Mouse (Mus musculus): ENCODE data around the gene Rnf126.

The Rnf126 gene

DNA sequence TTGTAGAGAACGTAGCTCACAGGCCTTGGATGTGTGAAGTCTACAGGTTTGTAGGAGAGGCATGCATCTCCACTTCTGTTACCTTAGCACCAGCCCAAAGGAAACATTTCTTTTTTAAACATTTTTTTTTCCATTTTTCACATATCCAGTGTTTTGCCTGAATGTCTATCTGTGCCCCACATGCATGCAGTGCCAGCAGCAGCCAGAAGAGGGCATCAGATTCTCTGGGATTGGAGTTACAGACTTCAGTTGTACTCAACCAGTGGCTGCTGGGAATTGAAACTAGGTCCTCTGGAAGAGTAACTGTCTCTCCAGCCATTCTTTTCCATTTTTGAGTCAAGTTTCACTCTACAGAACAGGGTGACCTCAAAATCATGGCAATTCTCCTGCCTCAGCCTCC, 34.3 kb downstream of the Rnf126 start:
- no peak for DNase-seq (ENCODE audit: extremely low spot score)

DNA sequence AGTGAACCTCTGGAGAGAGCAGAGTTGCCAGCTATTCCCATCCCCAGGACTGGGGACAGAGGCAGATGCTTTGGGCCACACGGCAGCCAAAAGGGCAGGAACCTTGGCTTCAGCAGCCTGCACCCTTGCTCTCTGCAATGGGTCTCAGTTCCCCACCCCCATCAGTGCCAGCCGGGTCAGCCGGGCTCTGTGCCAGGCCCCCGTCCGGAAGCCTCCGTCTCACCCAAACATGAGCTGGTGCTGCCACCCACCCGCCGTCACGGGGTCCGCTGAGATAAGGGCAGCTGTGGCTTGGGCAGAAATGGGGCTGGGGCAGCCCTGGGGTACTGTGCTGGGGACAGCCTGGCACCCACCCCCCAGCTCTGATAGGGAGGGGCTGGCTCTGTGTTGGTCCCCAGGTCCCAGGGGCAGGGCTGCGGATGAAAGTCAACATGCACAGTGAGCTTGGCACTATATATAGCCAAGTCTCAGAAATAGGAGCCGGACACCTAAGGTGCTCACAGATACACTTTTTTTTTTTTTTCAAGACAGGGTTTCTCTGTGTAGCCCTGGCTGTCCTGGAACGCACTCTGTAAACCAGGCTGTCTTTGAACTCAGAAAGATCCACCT, 37.3 kb downstream of the Rnf126 start:
- DNase-seq (ENCODE audit: extremely low spot score): no peak

DNA sequence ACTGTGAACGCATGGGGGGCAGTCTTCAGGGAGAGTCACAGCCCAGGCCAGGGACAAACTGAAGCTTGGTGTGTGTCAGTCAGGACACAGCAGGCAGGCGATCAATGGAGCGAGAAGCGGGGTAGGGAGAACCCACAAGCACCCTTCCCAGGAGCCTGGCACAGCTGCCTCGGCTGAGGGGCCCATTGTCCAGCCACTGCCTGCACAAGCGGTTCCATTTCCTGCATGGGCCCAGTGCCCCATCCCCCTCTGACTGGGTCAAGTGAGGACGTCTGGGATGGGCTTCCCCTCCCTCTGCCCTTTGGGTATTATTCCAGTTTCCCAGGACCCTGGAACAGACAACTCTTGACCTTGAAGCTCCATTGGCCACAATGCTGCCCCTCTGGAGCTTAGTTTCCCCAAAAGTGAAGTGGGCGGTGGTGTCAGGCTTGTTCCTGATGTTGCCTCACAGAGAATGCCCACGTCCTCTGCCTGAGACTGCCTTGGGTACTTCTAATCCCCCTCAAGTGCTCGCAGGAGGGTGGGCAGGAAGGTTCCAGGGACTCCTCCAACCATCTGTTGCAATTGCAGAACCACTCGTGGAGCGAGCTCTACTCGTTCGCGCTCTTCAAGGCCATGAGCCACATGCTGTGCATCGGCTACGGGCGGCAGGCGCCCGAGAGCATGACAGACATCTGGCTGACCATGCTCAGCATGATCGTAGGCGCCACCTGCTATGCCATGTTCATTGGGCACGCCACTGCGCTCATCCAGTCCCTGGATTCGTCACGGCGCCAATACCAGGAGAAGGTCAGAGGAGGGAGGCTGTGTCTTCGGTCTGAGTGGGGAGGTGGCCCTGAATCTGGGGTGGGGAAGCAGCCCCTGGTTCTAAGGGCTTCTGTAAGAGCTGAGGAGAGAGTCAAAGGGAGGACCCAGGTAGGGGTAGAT, 38.2 kb downstream of the Rnf126 start:
- no peak for DNase-seq (ENCODE audit: extremely low spot score)

DNA sequence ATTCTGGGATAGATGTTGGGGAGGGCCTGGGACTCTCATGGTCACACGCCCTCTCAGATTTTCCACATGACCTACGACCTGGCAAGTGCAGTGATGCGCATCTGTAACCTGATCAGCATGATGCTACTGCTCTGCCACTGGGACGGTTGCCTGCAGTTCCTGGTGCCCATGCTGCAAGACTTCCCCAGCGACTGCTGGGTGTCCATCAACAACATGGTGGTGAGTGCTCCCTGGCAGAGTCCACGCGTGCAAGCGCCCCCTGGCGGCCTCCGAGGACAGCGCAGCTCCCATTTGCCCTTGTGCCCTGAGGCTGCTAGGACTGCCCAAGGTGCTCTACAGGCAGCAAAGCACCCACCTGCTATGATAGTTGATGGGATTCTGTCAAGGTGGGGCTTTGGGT, 40.7 kb downstream of the Rnf126 start:
- peak; percentile 41 for DNase-seq (ENCODE audit: extremely low spot score)

DNA sequence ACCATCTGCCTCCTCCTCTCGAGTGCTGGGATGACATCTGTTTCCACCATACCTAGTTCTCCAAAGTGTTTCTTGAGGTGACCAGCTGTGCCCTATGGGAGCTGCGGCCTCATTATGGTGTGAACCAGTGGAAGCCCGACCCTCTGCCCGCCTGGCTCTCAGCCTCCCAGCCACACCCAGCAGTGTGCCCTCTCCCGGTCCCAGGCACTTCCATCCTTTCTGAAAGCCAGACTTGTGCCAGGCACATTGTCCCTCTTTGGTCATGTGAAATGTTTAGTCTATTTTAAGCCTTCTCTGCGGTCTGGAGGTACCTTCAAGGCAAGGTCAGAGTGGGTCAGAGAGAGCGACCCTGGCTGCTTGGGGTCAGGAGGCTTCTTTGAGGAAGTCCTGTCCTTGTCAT, 43.1 kb downstream of the Rnf126 start:
- no peak for DNase-seq (ENCODE audit: extremely low spot score)

DNA sequence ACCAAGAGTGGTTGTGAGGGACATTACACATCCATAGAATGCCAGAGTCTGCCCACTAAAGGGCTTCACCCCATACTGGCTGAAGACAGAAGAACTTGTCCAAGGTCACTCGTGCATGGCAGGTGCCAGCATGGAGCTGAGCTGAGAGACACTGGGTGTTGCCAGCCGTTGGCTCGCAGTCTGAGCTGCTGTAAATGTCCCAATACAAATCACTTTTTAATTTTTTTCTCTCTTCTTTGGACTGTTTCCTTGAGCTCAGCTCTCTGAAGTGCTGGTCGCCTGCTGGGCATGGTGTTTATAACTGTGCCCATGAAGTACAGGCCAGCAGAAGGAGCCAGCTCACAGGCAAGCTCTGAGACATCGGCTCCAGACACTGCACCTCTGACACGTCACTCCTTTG, 43.7 kb downstream of the Rnf126 start:
- DNase-seq (ENCODE audit: extremely low spot score): no peak

DNA sequence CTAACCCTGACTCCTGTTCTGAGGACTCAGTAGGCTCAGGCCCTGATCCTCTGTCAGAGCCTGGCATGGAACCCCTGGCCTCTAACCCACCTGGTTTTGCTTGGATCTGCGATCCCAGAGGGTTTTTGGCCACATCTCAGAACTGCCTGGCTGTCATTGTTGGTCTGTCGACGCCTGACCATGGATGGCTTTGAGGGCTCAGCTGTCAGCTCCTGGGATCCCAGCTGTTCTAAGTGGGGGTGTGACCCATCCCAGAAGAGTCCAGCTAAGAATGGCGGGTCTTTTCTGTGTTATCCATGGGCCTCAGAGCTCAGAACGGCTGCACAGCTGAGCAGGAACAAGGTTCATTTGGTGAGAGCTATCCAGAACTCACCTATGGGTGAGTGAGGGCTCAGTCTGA, 45.7 kb downstream of the Rnf126 start:
- DNase-seq (ENCODE audit: extremely low spot score): no peak

DNA sequence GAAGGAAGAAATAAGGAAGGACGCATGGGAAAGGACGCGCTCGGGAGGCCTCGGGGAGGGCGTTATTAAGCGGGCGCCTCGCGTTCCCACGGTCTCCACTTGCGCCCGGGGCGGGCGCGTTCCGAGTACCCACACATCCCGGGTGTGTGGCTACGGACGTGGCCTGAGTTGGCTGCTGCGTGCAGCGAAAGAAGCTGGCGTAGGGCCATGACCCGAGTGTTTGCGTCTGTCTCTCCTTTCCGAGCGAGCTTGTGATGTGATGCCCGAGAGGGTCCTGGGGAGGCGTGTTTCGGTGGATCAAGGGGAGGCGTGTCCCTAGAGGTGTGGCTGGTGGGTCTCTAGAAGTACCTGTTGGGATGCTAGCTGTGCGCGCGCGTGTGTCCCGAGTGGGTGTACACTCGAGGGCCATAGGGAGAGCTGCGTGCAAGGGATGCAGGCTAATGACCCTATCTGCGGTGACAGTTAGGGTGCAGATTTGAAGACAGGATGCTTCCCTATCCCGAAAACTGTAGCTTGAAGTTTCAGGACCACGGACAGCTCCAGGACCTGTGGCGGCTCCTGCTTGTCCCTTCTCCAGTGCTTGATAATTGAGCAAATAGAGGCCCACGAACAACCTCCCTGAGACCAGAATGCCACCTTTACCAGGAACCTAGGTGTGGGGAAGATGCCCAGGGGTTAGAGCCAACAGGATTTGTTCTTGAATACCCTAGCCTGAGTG, 49.0 kb downstream of the Rnf126 start:
- DNase-seq (ENCODE audit: extremely low spot score): peak; percentile 80

DNA sequence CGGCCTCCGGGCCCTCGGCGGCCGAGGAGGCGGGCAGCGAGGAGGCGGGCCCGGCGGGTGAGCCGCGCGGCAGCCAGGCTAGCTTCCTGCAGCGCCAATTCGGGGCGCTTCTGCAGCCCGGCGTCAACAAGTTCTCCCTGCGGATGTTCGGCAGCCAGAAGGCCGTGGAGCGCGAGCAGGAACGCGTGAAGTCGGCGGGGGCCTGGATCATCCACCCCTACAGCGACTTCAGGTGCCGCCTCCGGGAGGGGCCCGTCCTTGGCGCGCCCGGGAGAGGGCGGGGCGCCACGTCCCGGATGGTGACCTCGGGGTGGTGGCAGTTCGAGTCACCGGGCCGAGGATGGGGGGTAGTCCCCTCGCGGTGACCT, 49.8 kb downstream of the Rnf126 start:
- no peak for DNase-seq (ENCODE audit: extremely low spot score)

DNA sequence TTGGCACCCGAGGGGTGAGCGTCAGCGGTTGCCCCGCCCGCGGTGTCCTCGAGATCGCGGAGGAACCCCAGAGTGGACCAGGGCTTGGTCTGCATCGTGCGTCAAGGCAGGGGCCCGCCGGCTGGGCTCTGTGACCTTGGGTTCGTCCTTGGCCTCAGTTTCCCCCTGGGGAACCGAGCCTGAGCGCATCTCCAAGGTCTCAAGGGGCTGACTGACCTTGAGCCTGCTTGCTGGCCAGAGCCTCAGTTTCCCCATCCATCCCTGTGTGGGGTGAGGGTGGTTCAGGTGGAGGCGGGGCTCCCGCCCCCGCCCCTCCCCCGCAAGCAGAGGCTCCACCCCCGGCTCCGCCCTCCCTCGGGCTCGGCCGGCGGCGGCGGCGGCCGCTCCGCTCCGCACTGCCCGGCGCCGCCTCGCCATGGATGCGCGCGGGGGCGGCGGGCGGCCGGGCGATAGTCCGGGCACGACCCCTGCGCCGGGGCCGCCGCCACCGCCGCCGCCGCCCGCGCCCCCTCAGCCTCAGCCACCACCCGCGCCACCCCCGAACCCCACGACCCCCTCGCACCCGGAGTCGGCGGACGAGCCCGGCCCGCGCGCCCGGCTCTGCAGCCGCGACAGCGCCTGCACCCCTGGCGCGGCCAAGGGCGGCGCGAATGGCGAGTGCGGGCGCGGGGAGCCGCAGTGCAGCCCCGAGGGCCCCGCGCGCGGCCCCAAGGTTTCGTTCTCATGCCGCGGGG, 50.3 kb downstream of the Rnf126 start, which contains the start of gene Hcn2:
Gene Hcn2, plus strand, starts transcription at position 381 of the 734 bp plus-strand sequence.
- DNase-seq (ENCODE audit: extremely low spot score): no peak

DNA sequence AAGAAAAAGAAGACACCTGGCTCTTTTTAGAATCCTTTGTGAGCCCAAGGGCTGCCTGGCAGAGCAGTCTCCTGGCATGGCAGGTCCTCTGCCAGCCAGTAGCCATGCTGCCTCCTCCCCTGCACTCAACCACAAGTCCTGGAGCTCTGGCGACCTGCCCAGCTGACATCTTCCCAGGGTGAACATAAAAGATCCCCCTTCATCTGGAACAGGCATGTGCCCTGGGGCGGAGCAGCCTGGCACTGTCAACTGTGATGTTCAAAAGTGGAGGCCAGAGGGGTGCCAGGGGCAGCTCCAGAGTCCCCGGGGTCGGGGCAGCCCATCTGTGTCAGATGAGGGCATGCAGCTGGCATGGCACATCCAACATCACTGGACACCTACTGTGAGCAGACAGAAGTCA, 51.8 kb downstream of the Rnf126 start:
- no peak for DNase-seq (ENCODE audit: extremely low spot score)

DNA sequence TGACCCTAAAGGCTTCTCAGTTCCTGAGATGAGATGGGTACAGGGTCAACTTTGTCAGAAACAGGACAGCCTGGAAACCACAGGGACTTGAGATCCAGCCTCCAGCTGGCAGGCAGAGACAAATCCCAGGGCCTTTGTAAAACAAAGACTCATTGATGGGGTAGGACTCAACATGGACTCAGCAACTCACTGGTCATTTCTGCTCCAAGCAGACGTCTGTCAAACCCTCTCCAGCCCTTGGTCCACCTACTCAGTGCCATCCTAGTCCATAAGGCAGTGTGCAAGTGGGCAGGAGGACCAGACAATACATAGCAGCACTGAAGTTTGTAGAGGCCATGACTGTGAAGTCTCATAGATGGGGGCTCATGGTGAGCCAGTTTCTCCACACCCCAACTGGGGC, 53.6 kb downstream of the Rnf126 start:
- DNase-seq (ENCODE audit: extremely low spot score): no peak

DNA sequence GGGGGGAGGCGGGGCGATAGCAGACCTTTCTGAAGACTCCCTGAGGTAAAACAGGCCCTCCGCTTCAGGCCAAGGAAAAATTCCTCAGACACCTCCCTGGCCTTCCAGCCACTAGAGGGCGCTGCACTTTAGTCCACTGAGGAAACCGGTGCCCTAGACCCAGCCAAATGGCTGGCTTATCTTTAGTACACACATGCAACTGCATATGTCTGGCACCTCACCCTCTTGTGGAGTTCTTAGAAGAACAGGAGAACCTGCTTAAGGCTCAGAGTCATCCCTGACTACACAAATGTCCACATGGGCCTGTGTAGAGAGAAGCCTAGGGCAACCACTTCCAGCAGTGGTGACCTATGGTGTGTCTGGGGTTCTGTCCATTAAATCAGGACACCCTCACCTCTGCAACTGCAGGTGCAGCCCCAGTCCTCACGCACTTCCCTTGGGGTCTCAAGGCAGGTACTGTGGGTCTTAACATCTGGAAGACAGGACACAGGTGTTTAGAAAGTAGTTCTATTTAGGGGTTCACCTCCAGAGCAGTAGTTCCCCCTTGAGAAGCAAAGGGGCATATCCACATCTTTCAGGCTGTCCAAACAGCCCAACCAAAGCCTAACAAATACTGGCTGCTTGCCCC, 54.1 kb downstream of the Rnf126 start:
- peak; percentile 80 for DNase-seq (ENCODE audit: extremely low spot score)

DNA sequence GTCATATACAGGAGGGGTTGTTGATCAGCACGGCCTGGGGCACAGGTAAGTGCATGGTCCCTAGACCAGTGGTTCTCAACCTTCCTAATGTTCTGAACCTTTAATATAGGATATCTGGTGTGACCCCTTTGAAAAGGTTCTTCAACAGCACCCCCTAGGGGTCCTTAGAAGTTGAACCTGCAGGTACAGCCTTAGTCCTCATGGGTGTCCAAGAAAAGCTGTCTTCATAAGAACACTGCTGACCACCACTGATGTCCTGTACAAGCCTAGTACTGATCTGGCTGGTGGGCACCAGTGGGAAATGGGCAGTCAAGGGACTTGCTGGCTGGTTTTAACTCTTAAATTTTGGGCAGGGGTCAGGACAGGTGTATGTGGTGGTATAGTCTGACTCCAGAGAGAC, 54.7 kb downstream of the Rnf126 start:
- no peak for DNase-seq (ENCODE audit: extremely low spot score)

DNA sequence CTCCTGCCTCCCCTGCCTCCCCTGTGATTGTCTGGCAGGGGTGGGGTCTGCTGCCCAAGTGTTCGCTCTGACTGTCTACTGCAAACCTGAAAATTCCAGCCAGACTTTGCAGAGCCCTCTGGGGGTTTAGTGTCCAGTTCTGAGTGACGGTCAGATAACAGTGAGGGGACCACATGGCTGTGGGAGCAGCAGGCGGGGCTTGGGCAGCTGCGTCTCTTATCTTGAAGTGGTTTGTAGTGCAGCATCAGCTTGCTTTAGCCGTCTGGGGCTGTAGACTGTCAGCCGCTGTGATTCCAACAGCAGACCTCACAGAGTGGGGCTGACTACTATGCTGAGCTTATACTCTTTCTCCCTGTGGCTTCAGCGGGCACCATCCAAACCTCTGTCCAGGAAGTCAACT, 57.4 kb downstream of the Rnf126 start:
- no peak for DNase-seq (ENCODE audit: extremely low spot score)

DNA sequence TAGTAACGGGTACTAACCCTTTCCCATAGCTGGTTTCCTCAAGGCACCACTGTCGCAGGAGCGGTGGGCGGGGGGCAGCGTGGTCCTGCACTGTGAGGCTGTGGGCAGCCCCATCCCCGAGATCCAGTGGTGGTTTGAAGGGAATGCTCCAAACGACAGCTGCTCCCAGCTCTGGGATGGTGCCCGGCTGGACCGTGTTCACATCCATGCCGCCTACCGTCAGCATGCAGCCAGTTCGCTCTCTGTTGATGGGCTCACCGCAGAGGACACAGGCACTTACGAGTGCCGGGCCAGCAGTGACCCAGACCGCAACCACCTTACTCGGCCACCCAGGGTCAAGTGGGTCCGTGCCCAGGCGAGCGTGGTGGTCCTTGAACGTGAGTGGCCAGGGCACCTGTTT, 58.1 kb downstream of the Rnf126 start:
- no peak for DNase-seq (ENCODE audit: extremely low spot score)
